ENCODE assay signal across 20 mouse cellular contexts in genomic region chr17:83813050-83813449, GRCm38 (mm10). TPM values are rescaled to one million over a fixed set of nuclear protein-coding genes. Genes with fewer than 3 reads are reported as not detected.
DNase-seq lines count a peak whose midpoint lies in the region; ATAC-seq and TF ChIP-seq lines count a peak whose summit lies in the region.
"Had no signal": no experiment of that assay in that cellular context is flagged by ENCODE, and none has a peak within 500 bp of the region (broad histone marks: within the 10 kb centered on the region; RNA-seq: fewer than 3 reads in every experiment).

No protein-coding gene starts in this region.

- 0 out of 2 replicates have a peak, but pooled peaks have one; percentile 24 for ATAC-seq in erythroid progenitor cell, adult 5-6 weeks (replicated peaks; ENCODE audit: low FRiP score, poor library complexity, severe bottlenecking)
- peak; percentile 35 for ATAC-seq in megakaryocyte-erythroid progenitor cell, adult 5-6 weeks (replicated peaks; ENCODE audit: low FRiP score, low TSS enrichment, poor library complexity, severe bottlenecking)
- ATAC-seq: activated CD4-positive, CD25-positive, alpha-beta regulatory T cell, adult 4 months; forebrain, embryonic 14.5 days; Patski had no signal

- no peaks in the 10 kb centered on the region for H3K36me3 ChIP-seq in embryonic facial prominence, embryonic 10.5 days (replicated peaks)
- H3K36me3 ChIP-seq: forebrain, embryonic 12.5 days had no signal

- peak; percentile 24 for DNase-seq in cerebellum, adult 11-12 months
- no peak for DNase-seq in cerebellum, postnatal 10 days
- no peak for DNase-seq in layer of hippocampus, adult 2 months (ENCODE audit: low spot score in 2 of 2)
- DNase-seq in layer of hippocampus, adult 9-10 months (ENCODE audit: low spot score): no peak
- DNase-seq in urinary bladder, adult 2 months (ENCODE audit: low spot score): no peak
- no peak for DNase-seq in embryonic facial prominence, embryonic 10.5 days (ENCODE audit: low spot score)
- DNase-seq: adrenal gland, adult 8-10 months; adrenal gland, postnatal 36 days; cerebellum, adult 9-11 months; cerebellum, postnatal 36 days; embryo, embryonic 11 days had no signal

- WGBS in embryonic facial prominence, embryonic 10.5 days: 91% methylated on average over 4 of the region's 4 CpGs

- H3K27ac ChIP-seq in layer of hippocampus, adult 2 months: peak overlapping the region; percentile 89
- no peak overlapping the region for H3K27ac ChIP-seq in embryonic facial prominence, embryonic 10.5 days (replicated peaks)
- H3K27ac ChIP-seq: embryonic facial prominence, embryonic 12.5 days; forebrain, embryonic 10.5 days; forebrain, embryonic 12.5 days had no signal

- no peaks in the 10 kb centered on the region for H3K4me1 ChIP-seq in embryonic facial prominence, embryonic 10.5 days
- H3K4me1 ChIP-seq: embryonic facial prominence, embryonic 12.5 days; forebrain, embryonic 10.5 days; forebrain, embryonic 12.5 days had no signal

- TF ChIP-seq CTCF in layer of hippocampus, adult 2 months (conservative IDR thresholded peaks at IDR 0.05): no peak

- no peaks in the 10 kb centered on the region for H3K9me3 ChIP-seq in embryonic facial prominence, embryonic 10.5 days
- H3K9me3 ChIP-seq: embryonic facial prominence, embryonic 12.5 days; forebrain, embryonic 10.5 days; forebrain, embryonic 12.5 days had no signal

- H3K27me3 ChIP-seq in embryonic facial prominence, embryonic 10.5 days (replicated peaks; ENCODE audit: low read depth, poor library complexity, severe bottlenecking): no peaks in the 10 kb centered on the region
- H3K27me3 ChIP-seq: embryonic facial prominence, embryonic 12.5 days; forebrain, embryonic 12.5 days; Patski had no signal

- H3K4me3 ChIP-seq in layer of hippocampus, adult 2 months: no peak overlapping the region
- H3K4me3 ChIP-seq in embryonic facial prominence, embryonic 10.5 days: no peak overlapping the region
- H3K4me3 ChIP-seq: embryonic facial prominence, embryonic 12.5 days; forebrain, embryonic 10.5 days; forebrain, embryonic 12.5 days had no signal

RNA-seq across cellular contexts. Expression of gene Haao, which starts 34.7 kb away (rescaled TPM):
- total RNA-seq in layer of hippocampus, adult 2 months (2021): not detected
- total RNA-seq in erythroid progenitor cell, adult 5-6 weeks (2015; ENCODE audit: low replicate concordance): 5.0 and 6.3 TPM in 2 replicates
- 2.7 and 3.0 TPM in 2 replicates for total RNA-seq in erythroid progenitor cell, adult 5-6 weeks (2017; ENCODE audit: low replicate concordance)
- 1.6 and 3.9 TPM in 2 replicates for total RNA-seq in megakaryocyte-erythroid progenitor cell, adult 5-6 weeks (2014; fragmentation: Nextera tagmentation)
- total RNA-seq in megakaryocyte-erythroid progenitor cell, adult 5-6 weeks (2017): 3.2 and 3.9 TPM in 2 replicates
- polyA plus RNA-seq in urinary bladder, adult 2 months (2012; rRNA removed): 0.69 and 0.81 TPM in 2 replicates
- not detected in 2 replicates for polyA plus RNA-seq in embryonic facial prominence, embryonic 10.5 days (2016; fragmentation: Nextera tagmentation; extraction: Ambion mirVana)
- polyA plus RNA-seq: C2C12; forebrain, embryonic 12.5 days; Patski had no signal
